Mouse (Mus musculus) heart, adult 2 months (tissue): ENCODE results near the gene Spata20. TPM values are rescaled to one million over a fixed set of nuclear protein-coding genes. Genes with fewer than 3 reads are reported as not detected.

ENCODE experiments used
- DNase-seq, 2 experiments: peaks; one replicate each; pipeline ENCODE4 v3.0.0; 2021
- H3K27ac ChIP-seq: fragments of 200-600 bp; 2 replicates; pipeline ENCODE4 v1.8.1; 2022
- H3K27me3 ChIP-seq: fragments of 200-500 bp; 2 replicates; pipeline ENCODE4 v1.6.1; 2012; ENCODE audit warnings: mild to moderate bottlenecking, low read length, inconsistent platforms, mixed read lengths; ENCODE audit not compliant: control insufficient read depth, insufficient read depth
- H3K36me3 ChIP-seq: fragments of 200-500 bp; 2 replicates; pipeline ENCODE4 v1.6.1; 2012; ENCODE audit warnings: low read length, inconsistent platforms; ENCODE audit not compliant: control insufficient read depth, insufficient read depth
- H3K4me1 ChIP-seq: fragments of 200-500 bp; 2 replicates; pipeline ENCODE4 v1.6.1; 2011; ENCODE audit warnings: low read length; ENCODE audit not compliant: control insufficient read depth, insufficient read depth
- H3K4me3 ChIP-seq: fragments of 200-600 bp; 2 replicates; pipeline ENCODE4 v1.8.1; 2022
- H3K79me2 ChIP-seq: fragments of 200-500 bp; replicated peaks from 2 replicates; pipeline ENCODE4 v1.6.1; 2012; ENCODE audit warnings: mild to moderate bottlenecking, inconsistent platforms, low read length, moderate library complexity, mixed read lengths; ENCODE audit not compliant: control insufficient read depth, insufficient read depth
- H3K9ac ChIP-seq: fragments of 200-500 bp; 2 replicates; pipeline ENCODE4 v1.6.1; 2012; ENCODE audit warnings: low read depth, mild to moderate bottlenecking, control low read depth, inconsistent platforms, low read length, mixed read lengths
- CTCF ChIP-seq: fragments of 200-600 bp; IDR thresholded peaks from 2 replicates; pipeline ENCODE4 v1.8.1; 2022; ENCODE audit warnings: antibody characterized with exemption, mild to moderate bottlenecking, moderate library complexity
- EP300 ChIP-seq: fragments of 200-500 bp; IDR thresholded peaks from 2 replicates; pipeline ENCODE4 v1.6.1; 2011; ENCODE audit warnings: low read depth, low read length, control low read depth; ENCODE audit not compliant: insufficient read depth
- POLR2A ChIP-seq: fragments of 200-500 bp; IDR thresholded peaks from 2 replicates; pipeline ENCODE4 v1.6.1; 2011; ENCODE audit warnings: mild to moderate bottlenecking, low read depth, low read length, control low read depth; ENCODE audit not compliant: insufficient read depth
- WGBS: fragments of 180-500 bp; shearing (Covaris S2); methylation state at CpG from one replicate; pipeline ENCODE4 v1.1.7; 2018; 5-methylcytosine and 5-hydroxymethylcytosine counted together
- intact Hi-C: fragments of 180-260 bp; cut with DNase I; formaldehyde crosslinking; loops from one replicate; pipeline ENCODE4 v1.15.1; 2025
- polyA plus RNA-seq: library from polyadenylated mRNA; depleted of rRNA; stranded (reverse); fragments of >200 nt; gene quantifications from 2 replicates; pipeline ENCODE4 v1.2.3, GENCODE M21; 2012
- total RNA-seq, 2 experiments: library from RNA; stranded (reverse); gene quantifications; 2 replicates each; pipeline ENCODE4 v1.2.3; 2021

The Spata20 gene
- total and polyA plus RNA-seq, 3 experiments: 0.23 to 1.3 (median 0.52) TPM

DNA sequence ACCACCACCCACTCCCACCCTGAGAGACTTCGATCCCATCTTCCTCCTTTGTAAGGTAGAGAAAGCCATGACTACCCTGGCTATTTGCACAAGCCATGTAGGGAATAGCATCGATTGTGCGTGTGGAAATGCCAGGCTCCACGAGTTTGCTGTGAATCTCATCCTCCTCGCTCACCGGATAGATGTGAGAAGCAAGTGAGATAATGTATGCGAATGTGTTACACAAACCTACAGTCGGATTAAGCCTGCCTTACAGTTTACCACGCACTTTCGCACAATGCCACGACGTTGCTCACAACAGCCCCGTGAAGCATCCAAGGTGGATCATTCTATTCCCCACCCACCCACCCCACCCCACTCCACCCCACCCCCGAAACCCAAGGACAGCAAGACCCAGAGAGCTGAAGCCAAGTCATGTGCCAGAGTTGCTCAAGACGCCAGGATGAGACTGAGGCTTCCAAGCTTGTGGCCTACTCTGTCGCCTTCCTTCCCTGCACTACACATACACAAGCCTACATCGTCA lies 19.6 kb downstream of the Spata20 start:
- H3K27me3 ChIP-seq: no peaks in the 10 kb centered on the region
- TF ChIP-seq EP300 (no peak), POLR2A (no peak), CTCF (no peak)
- H3K9ac ChIP-seq: no peak overlapping the region
- no peak for DNase-seq
- peaks cover 6% of the 10 kb centered on the region for H3K4me1 ChIP-seq
- no peaks in the 10 kb centered on the region for H3K79me2 ChIP-seq
- H3K27ac ChIP-seq: no peak overlapping the region
- intact Hi-C loops: no loop called here
- no peak overlapping the region for H3K4me3 ChIP-seq
- WGBS: 89% methylated on average over 17 of the region's 17 CpGs
- no peaks in the 10 kb centered on the region for H3K36me3 ChIP-seq

DNA sequence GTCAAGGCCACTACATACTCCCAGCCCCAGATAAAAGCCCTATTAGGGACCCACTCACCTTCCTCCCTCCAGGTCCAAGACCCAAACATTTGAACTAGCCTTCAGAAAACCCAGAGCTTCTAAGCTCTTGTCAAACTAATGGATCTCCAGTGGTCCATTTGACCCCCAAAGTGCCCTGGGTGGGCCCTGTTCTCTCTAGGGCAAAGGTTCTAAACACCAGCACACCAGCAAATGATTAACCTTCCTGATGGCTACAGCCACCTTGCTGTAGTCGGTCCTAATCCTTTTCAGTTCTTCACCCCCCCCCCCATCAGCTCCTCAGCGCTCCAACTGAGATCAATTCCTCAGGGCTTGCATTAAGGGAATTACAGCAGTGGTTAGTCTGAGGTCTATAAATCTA lies 21.8 kb downstream of the Spata20 start:
- 73% methylated on average over 2 of the region's 2 CpGs for WGBS
- Histone ChIP-seq H3K27me3 (no peaks in the 10 kb centered on the region), H3K79me2 (no peaks in the 10 kb centered on the region), H3K9ac (no peak overlapping the region), H3K36me3 (no peaks in the 10 kb centered on the region), H3K27ac (no peak overlapping the region), H3K4me1 (peaks cover 5% of the 10 kb centered on the region), H3K4me3 (no peak overlapping the region)
- TF ChIP-seq CTCF (no peak), POLR2A (no peak)
- DNase-seq: no peak
- intact Hi-C loops: no loop called here

DNA sequence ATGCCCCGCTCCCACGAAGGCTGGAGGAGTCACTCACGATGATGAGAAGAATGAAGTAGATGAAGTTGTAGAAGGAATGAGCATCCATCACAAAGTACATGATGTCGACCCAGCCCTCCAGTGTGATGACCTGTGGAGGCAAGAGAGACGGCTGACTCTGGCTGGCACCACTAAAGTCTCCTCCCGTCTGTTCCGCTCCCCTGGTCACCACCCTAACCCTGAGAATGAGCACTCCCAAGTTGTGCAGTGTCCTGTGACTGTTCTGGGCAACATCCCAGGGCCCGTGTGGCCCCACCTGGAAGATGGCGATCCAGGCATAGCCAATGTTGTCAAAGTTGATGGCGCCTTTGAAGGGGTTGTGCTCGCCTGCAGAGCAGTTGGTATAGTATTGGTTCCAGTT lies 24.1 kb downstream of the Spata20 start:
- Histone ChIP-seq H3K27me3 (no peaks in the 10 kb centered on the region), H3K4me3 (no peak overlapping the region), H3K9ac (no peak overlapping the region), H3K79me2 (no peaks in the 10 kb centered on the region), H3K27ac (no peak overlapping the region), H3K36me3 (no peaks in the 10 kb centered on the region), H3K4me1 (no peaks in the 10 kb centered on the region)
- no peak for DNase-seq
- intact Hi-C loops: no loop called here
- 88% methylated on average over 11 of the region's 11 CpGs for WGBS
- TF ChIP-seq EP300 (no peak), POLR2A (no peak), CTCF (no peak)

DNA sequence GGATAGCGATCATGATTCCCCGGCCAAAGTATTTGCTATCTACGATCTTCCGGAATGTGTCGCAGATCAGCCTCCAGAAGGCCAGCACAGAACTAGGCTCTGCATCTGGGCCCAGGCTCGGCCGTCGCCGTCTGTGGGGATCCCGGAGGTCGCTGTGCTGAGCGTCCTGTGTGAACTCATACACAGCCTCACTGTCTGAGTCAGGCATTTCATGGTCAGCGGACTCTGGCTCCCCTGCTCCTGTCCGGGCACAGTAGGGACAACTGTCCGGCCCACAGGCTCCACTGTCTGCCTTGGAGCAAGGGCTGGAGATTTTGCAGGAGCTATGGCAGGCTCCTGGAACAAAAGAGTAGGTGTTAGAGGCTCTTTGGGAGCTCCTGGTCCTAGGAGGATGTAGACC lies 29.0 kb downstream of the Spata20 start:
- TF ChIP-seq CTCF (no peak), POLR2A (no peak), EP300 (no peak)
- no peak overlapping the region for H3K4me3 ChIP-seq
- 84% methylated on average over 15 of the region's 15 CpGs for WGBS
- DNase-seq: no peak
- intact Hi-C loops: no loop called here
- no peaks in the 10 kb centered on the region for H3K4me1 ChIP-seq
- H3K27me3 ChIP-seq: no peaks in the 10 kb centered on the region
- H3K9ac ChIP-seq: no peak overlapping the region
- no peaks in the 10 kb centered on the region for H3K79me2 ChIP-seq
- H3K36me3 ChIP-seq: no peaks in the 10 kb centered on the region
- no peak overlapping the region for H3K27ac ChIP-seq

DNA sequence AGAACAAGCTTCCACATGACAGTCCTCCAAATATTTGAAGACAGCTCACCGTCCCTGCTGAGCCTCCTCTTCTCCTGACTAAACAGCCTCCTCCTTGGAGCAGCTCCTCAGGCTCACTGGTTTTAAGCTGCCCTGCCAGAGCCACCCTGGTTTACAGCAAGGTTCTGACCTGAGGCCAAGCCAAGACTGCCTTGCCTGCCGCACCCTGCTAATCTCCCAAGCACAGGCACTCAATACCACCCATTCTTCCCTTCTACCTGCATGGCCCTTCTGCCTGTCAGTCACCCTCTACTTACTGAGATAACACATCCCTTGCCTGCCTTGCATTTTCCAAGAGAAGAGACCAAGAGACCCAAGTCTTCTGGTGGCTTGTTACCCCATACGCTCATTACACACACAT lies 29.6 kb downstream of the Spata20 start:
- Histone ChIP-seq H3K4me1 (no peaks in the 10 kb centered on the region; the same call in 1 of the 2 replicates), H3K79me2 (no peaks in the 10 kb centered on the region), H3K4me3 (no peak overlapping the region), H3K36me3 (no peaks in the 10 kb centered on the region), H3K27me3 (no peaks in the 10 kb centered on the region), H3K9ac (no peak overlapping the region), H3K27ac (no peak overlapping the region)
- WGBS: 70% methylated on average over 3 of the region's 3 CpGs
- intact Hi-C loops: no loop called here
- no peak for DNase-seq
- TF ChIP-seq CTCF (no peak), EP300 (no peak), POLR2A (no peak)

DNA sequence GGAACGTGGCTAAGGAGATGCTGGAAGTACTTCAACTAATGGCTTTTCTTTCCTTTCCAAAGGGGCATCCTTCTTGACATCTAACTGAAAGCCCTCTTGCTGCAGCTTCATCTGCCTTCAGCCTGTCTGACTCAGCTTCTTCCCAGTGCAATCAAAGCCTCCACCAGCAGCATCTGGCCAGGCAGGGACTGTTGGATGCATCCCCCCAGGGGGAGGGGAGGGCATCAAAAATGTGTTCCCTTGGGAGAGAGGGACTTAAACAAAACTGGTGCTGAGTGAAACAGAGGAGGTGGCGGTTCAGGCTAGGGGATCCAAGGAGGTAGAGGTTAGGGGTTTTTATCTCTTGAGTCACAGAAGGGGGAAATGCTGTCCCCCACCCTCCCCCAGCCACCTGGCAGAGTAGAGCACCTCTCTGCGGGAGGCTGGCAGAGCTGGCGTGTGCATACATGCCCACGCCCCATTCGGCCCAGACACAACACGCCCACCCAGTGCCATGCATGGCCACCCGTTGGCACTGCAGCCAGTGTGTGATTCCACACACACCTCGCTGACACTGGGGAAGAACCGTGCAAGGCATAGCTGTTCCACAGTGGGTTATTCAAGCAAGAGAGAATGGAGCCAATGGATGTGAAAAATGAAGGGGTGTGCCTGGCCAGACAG lies 30.7 kb downstream of the Spata20 start:
- DNase-seq: no peak
- Histone ChIP-seq H3K4me3 (no peak overlapping the region), H3K27me3 (no peaks in the 10 kb centered on the region), H3K9ac (no peak overlapping the region), H3K36me3 (no peaks in the 10 kb centered on the region), H3K79me2 (no peaks in the 10 kb centered on the region), H3K4me1 (peaks cover 4% of the 10 kb centered on the region; the same call in 1 of the 2 replicates), H3K27ac (no peak overlapping the region)
- 76% methylated on average over 10 of the region's 10 CpGs for WGBS
- intact Hi-C loops: no loop called here
- TF ChIP-seq CTCF: no peak
- no peak for TF ChIP-seq POLR2A
- no peak for TF ChIP-seq EP300
